Mouse (Mus musculus): ENCODE results near the gene Camk1d. TPM values are rescaled to one million over a fixed set of nuclear protein-coding genes. Genes with fewer than 3 reads are reported as not detected.

Gene Camk1d
- polyA plus RNA-seq, 1 experiment from 2014 or later: 5.2 TPM

- H3K4me2 ChIP-seq: no peak overlapping the region
- WGBS: 82% methylated on average over 3 of the region's 3 CpGs
- H3K36me3 ChIP-seq: no peaks in the 10 kb centered on the region
- H3K27ac ChIP-seq: no peak overlapping the region
- no peak for ATAC-seq (ENCODE audit: insufficient number of reproducible peaks, insufficient read depth, low FRiP score, low TSS enrichment, low read depth)
- no peak overlapping the region for H3K9ac ChIP-seq
- no peaks in the 10 kb centered on the region for H3K4me1 ChIP-seq
- no peaks in the 10 kb centered on the region for H3K9me3 ChIP-seq
- H3K4me3 ChIP-seq: no peak overlapping the region
- H3K27me3 ChIP-seq: no peaks in the 10 kb centered on the region
Measured at GRCm38 (mm10) chr2:5656326-5656725, 58.0 kb downstream of the Camk1d start.

- H3K27me3 ChIP-seq: no peaks in the 10 kb centered on the region
- no peak overlapping the region for H3K4me2 ChIP-seq
- H3K9me3 ChIP-seq: no peaks in the 10 kb centered on the region
- no peak for ATAC-seq (ENCODE audit: insufficient number of reproducible peaks, insufficient read depth, low FRiP score, low TSS enrichment, low read depth)
- no peak overlapping the region for H3K27ac ChIP-seq
- WGBS: 78% methylated on average over 6 of the region's 6 CpGs
- no peaks in the 10 kb centered on the region for H3K4me1 ChIP-seq
- no peak overlapping the region for H3K9ac ChIP-seq
- H3K36me3 ChIP-seq: no peaks in the 10 kb centered on the region
- H3K4me3 ChIP-seq: no peak overlapping the region
Measured at GRCm38 (mm10) chr2:5652071-5652470, 62.2 kb downstream of the Camk1d start.

- WGBS: 82% methylated on average over 10 of the region's 10 CpGs
- Histone ChIP-seq H3K36me3 (no peaks in the 10 kb centered on the region), H3K4me3 (no peak overlapping the region), H3K4me1 (no peaks in the 10 kb centered on the region), H3K4me2 (no peak overlapping the region), H3K27ac (no peak overlapping the region), H3K27me3 (no peaks in the 10 kb centered on the region), H3K9me3 (no peaks in the 10 kb centered on the region), H3K9ac (no peak overlapping the region)
- no peak for ATAC-seq (ENCODE audit: insufficient number of reproducible peaks, insufficient read depth, low FRiP score, low TSS enrichment, low read depth)
Measured at GRCm38 (mm10) chr2:5651285-5651870, 62.9 kb downstream of the Camk1d start.

GRCm38 (mm10) chr2:5649226-5649625, 65.1 kb downstream of the Camk1d start:
- H3K9me3 ChIP-seq: no peaks in the 10 kb centered on the region
- no peaks in the 10 kb centered on the region for H3K36me3 ChIP-seq
- H3K9ac ChIP-seq: no peak overlapping the region
- H3K27me3 ChIP-seq: no peaks in the 10 kb centered on the region
- no peak for ATAC-seq (ENCODE audit: insufficient number of reproducible peaks, insufficient read depth, low FRiP score, low TSS enrichment, low read depth)
- no peak overlapping the region for H3K4me2 ChIP-seq
- no peaks in the 10 kb centered on the region for H3K4me1 ChIP-seq
- no peak overlapping the region for H3K27ac ChIP-seq
- no peak overlapping the region for H3K4me3 ChIP-seq
- WGBS: 59% methylated on average over 5 of the region's 5 CpGs

- no peak for ATAC-seq (ENCODE audit: insufficient number of reproducible peaks, insufficient read depth, low FRiP score, low TSS enrichment, low read depth)
- 86% methylated on average over 6 of the region's 6 CpGs for WGBS
- Histone ChIP-seq H3K27ac (no peak overlapping the region), H3K36me3 (no peaks in the 10 kb centered on the region), H3K9ac (no peak overlapping the region), H3K9me3 (no peaks in the 10 kb centered on the region), H3K4me1 (0 out of 2 replicates have a peak, but pooled peaks cover 2% of the 10 kb centered on the region), H3K4me2 (no peak overlapping the region), H3K27me3 (no peaks in the 10 kb centered on the region), H3K4me3 (no peak overlapping the region)
Measured at GRCm38 (mm10) chr2:5648764-5649163, 65.6 kb downstream of the Camk1d start.

GRCm38 (mm10) chr2:5646322-5646721, 68.0 kb downstream of the Camk1d start:
- H3K27me3 ChIP-seq: no peaks in the 10 kb centered on the region
- no peak for ATAC-seq (ENCODE audit: insufficient number of reproducible peaks, insufficient read depth, low FRiP score, low TSS enrichment, low read depth)
- WGBS: 76% methylated on average over 5 of the region's 5 CpGs
- H3K9me3 ChIP-seq: no peaks in the 10 kb centered on the region
- H3K9ac ChIP-seq: no peak overlapping the region
- H3K4me3 ChIP-seq: no peak overlapping the region
- no peaks in the 10 kb centered on the region for H3K36me3 ChIP-seq
- peaks cover 9% of the 10 kb centered on the region for H3K4me1 ChIP-seq
- no peak overlapping the region for H3K4me2 ChIP-seq
- no peak overlapping the region for H3K27ac ChIP-seq

- Histone ChIP-seq H3K4me3 (no peak overlapping the region), H3K4me2 (no peak overlapping the region), H3K36me3 (no peaks in the 10 kb centered on the region), H3K4me1 (peaks cover 10% of the 10 kb centered on the region), H3K9ac (no peak overlapping the region), H3K9me3 (no peaks in the 10 kb centered on the region), H3K27me3 (no peaks in the 10 kb centered on the region), H3K27ac (no peak overlapping the region)
- ATAC-seq (ENCODE audit: insufficient number of reproducible peaks, insufficient read depth, low FRiP score, low TSS enrichment, low read depth): no peak
- 78% methylated on average over 2 of the region's 2 CpGs for WGBS
Measured at GRCm38 (mm10) chr2:5645584-5645983, 68.7 kb downstream of the Camk1d start.

GRCm38 (mm10) chr2:5643937-5644336, 70.4 kb downstream of the Camk1d start:
- no peak for ATAC-seq (ENCODE audit: insufficient number of reproducible peaks, insufficient read depth, low FRiP score, low TSS enrichment, low read depth)
- Histone ChIP-seq H3K4me3 (no peak overlapping the region), H3K4me1 (peaks cover 10% of the 10 kb centered on the region), H3K9me3 (no peaks in the 10 kb centered on the region), H3K27ac (no peak overlapping the region), H3K9ac (no peak overlapping the region), H3K36me3 (no peaks in the 10 kb centered on the region), H3K27me3 (no peaks in the 10 kb centered on the region), H3K4me2 (no peak overlapping the region)
- 78% methylated on average over 3 of the region's 3 CpGs for WGBS

- Histone ChIP-seq H3K36me3 (no peaks in the 10 kb centered on the region), H3K27me3 (no peaks in the 10 kb centered on the region), H3K9ac (no peak overlapping the region), H3K27ac (no peak overlapping the region), H3K4me3 (no peak overlapping the region), H3K4me2 (no peak overlapping the region), H3K4me1 (peaks cover 10% of the 10 kb centered on the region), H3K9me3 (no peaks in the 10 kb centered on the region)
- ATAC-seq (ENCODE audit: insufficient number of reproducible peaks, insufficient read depth, low FRiP score, low TSS enrichment, low read depth): no peak
- WGBS: 66% methylated on average over 7 of the region's 7 CpGs
Measured at GRCm38 (mm10) chr2:5643226-5643625, 71.1 kb downstream of the Camk1d start.

- no peaks in the 10 kb centered on the region for H3K9me3 ChIP-seq
- WGBS: 50% methylated on average over 5 of the region's 5 CpGs
- peaks cover 10% of the 10 kb centered on the region for H3K4me1 ChIP-seq
- H3K27ac ChIP-seq: no peak overlapping the region
- H3K36me3 ChIP-seq: no peaks in the 10 kb centered on the region
- H3K4me2 ChIP-seq: no peak overlapping the region
- H3K9ac ChIP-seq: no peak overlapping the region
- ATAC-seq (ENCODE audit: insufficient number of reproducible peaks, insufficient read depth, low FRiP score, low TSS enrichment, low read depth): no peak
- no peak overlapping the region for H3K4me3 ChIP-seq
- no peaks in the 10 kb centered on the region for H3K27me3 ChIP-seq
Measured at GRCm38 (mm10) chr2:5642624-5643023, 71.7 kb downstream of the Camk1d start.

- Histone ChIP-seq H3K27ac (no peak overlapping the region), H3K4me3 (no peak overlapping the region), H3K9ac (no peak overlapping the region), H3K4me2 (no peak overlapping the region), H3K4me1 (peaks cover 10% of the 10 kb centered on the region), H3K9me3 (no peaks in the 10 kb centered on the region), H3K27me3 (no peaks in the 10 kb centered on the region), H3K36me3 (no peaks in the 10 kb centered on the region)
- no peak for ATAC-seq (ENCODE audit: insufficient number of reproducible peaks, insufficient read depth, low FRiP score, low TSS enrichment, low read depth)
- WGBS: 58% methylated on average over 5 of the region's 5 CpGs
Measured at GRCm38 (mm10) chr2:5641678-5642077, 72.6 kb downstream of the Camk1d start.

GRCm38 (mm10) chr2:5640586-5640985, 73.7 kb downstream of the Camk1d start:
- H3K9me3 ChIP-seq: no peaks in the 10 kb centered on the region
- H3K9ac ChIP-seq: no peak overlapping the region
- WGBS: 94% methylated on average over 5 of the region's 5 CpGs
- H3K27ac ChIP-seq: no peak overlapping the region
- H3K27me3 ChIP-seq: no peaks in the 10 kb centered on the region
- no peak for ATAC-seq (ENCODE audit: insufficient number of reproducible peaks, insufficient read depth, low FRiP score, low TSS enrichment, low read depth)
- H3K36me3 ChIP-seq: no peaks in the 10 kb centered on the region
- H3K4me1 ChIP-seq: peaks cover 10% of the 10 kb centered on the region
- no peak overlapping the region for H3K4me2 ChIP-seq
- no peak overlapping the region for H3K4me3 ChIP-seq
